Mouse (Mus musculus) gastrocnemius, postnatal 14 days (tissue): ENCODE measurements at regions not wholly inside any gene's neighbourhood (a gene's known extent, or its start where the extent isn't known, plus 50 kb on each side); places are given as distances from the start of the nearest gene placed in this dataset.
A peak's percentile ranks its signal among the peaks of the same experiment; 100 is the strongest.
"Not testable (repeated sequence)": the region's sequence is repeated elsewhere in the genome, so short reads cannot be mapped to it uniquely, and the experiment has no call there.

Experiments used
- DNase-seq: peaks from one replicate; pipeline ENCODE4 v3.0.0; 2021; ENCODE audit warnings: mixed read lengths
- intact Hi-C: fragments of 180-260 bp; cut with DNase I; formaldehyde crosslinking; loops from one replicate; pipeline ENCODE4 v1.15.1; 2025; ENCODE audit warnings: low total_unique reads

DNA sequence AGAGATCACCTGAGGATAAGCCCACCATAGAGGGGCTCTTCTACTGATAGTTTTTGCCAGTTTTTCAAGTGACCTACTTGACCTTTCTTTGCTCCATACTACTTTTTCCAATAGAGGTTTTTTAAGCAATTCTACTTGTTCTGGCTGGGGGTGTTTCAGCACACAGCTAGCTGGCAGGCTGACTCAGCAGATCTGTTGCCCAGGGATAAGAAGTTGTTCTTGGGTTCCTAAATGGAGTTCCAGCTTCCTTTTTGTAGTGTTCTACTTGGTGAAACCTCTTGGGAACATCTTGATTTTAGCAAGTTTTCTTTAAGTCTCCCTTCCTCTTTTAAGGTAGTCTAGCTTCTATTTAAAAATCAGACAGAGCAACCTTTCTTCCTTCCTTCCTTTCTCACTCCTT is 61.0 kb downstream of the 4930474N05Rik start:
- no peak for DNase-seq
- intact Hi-C loops = no loop called here

DNA sequence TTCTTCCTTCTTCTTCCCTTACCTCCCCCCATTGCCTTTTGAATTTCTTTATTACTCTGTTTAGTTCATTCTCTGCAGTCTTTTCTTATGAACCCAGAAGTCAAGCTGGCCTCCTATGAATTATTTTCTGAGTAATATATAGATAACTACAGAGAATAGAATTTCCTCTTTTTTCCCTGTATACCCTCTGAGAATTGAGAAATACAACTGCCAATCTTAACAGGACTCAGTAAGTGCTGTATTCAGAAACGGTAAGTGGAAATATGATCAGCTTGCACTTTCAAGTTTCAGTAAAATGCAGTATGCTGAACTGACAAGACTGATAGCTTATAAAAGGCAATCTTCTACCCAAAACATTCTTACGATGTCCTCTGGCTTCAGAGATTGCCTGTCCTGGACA is 61.5 kb downstream of the 4930474N05Rik start:
- intact Hi-C loops = no loop called here

DNA sequence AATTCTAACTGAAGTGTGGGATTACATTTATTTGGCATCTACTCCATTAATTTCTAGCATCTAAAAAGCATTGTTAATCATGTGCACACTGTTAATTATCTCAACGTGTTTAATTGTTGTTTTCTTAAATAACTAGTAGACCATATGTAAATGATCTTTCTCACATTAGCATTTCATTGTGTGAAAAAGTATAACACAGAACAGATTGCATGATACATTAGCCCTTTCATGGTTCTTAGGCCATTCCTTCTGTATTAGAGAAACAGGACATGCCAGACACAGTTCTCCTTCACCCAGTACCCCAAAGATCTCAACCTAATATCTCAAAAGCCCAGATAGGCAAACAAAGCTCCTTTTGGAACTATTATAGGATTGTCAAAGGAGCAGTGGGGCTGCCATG is 89.0 kb downstream of the 4930474N05Rik start:
- no peak for DNase-seq
- intact Hi-C loops = loop anchor here (2.0 kb wide), 1 partner anchor 65 kb away; no protein-coding TSS in a partner anchor

More for the DNA sequence above, 61.5 kb downstream of the 4930474N05Rik start:
- DNase-seq = no peak

DNA sequence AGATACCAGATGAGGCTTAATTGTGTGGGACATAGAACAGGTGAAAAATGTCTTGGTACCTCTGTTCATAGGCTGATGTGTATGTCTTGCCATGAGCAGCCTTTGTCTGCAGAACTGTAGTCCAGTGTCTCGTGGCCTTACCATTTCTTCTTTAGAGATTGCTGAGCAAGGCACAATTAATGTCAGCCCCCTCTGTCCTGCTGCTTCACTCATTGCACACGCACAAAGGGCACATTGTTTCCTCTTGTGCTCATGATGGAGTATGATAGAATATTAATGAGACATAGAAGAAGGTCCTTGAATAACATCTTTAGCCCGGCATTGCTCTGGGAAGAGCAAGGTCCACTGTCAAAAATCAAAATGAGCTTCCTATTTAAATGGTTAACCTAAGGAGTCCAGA is 101.8 kb downstream of the 4930474N05Rik start:
- DNase-seq = no peak
- intact Hi-C loops = no loop called here

DNA sequence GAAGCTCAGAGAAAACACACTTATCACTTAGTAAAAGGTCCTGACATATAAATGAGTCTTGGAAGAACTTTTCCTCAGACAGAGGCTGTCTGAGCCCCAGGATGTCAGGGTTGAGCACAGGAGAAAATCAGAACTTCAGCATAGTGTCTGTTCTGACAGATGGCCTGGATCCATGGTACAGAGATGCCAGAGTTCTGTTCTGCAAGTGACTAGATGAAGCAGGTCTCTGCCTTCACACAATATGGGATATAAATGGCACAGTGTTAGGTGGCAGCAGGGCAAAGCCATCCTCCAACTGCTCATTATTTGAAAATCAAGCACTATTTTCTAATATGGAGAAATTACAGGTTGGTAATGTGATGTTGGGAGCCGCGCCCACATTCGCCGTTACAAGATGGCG is 103.7 kb downstream of the 4930474N05Rik start:
- no peak for DNase-seq
- intact Hi-C loops = no loop called here

DNA sequence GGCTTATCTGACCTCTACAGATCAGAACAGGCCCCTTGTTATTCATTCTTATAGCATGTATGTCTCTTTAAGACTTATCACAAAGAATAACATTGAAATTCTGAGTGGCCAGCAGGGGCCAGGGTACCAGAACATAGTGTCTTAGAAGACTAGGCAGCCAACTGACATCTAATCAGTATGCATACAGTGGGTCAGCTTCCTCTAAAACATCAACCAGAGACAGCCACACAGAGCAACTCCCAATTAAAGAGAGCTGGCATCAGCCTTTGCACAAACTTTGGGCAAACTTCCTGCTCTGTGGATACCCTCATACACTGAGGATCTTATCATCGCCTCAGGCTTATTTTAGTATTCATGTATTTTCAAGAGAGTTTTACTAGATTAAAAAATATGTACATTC is 109.1 kb downstream of the 4930474N05Rik start:
- intact Hi-C loops = no loop called here
- DNase-seq = no peak

DNA sequence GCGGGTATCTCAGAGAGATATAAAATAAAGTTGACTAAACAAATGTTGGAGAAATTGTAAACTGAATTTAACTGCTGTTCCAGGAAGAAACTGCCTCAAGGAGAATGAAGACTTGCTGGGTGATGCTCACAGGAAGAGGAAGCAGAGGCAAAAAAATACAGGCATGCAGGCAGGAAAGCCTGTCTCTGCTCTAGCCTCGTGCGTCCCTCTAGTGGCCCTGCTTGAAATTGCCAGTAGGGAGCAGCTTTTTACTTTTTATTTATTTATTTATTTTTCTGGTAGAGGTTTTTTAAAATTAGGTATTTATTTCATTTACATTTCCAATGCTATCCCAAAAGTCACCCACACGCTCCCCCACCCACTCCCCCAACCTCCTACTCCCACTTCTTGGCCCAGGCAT is 118.1 kb downstream of the 4930474N05Rik start:
- intact Hi-C loops = no loop called here
- DNase-seq = peak; percentile 19

DNA sequence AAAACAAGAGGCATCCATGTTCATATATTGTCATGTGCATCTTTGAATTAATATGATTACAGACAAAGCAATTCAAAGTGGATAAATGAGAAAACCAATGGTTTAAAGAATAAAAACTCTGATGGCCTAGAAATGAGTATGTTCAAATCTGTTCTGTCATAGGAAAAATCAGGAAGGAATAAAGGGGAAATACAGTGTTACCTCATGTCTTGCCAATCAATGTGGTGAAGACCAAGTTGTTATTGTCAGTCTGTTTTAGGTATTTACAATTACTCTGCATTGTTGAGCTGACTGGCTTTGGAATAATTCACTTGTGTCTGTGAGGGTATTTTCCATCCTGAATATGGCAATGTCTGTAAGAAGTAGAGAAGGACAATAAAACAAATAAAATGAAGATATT is 151.1 kb downstream of the 4930474N05Rik start:
- no peak for DNase-seq
- intact Hi-C loops = no loop called here

DNA sequence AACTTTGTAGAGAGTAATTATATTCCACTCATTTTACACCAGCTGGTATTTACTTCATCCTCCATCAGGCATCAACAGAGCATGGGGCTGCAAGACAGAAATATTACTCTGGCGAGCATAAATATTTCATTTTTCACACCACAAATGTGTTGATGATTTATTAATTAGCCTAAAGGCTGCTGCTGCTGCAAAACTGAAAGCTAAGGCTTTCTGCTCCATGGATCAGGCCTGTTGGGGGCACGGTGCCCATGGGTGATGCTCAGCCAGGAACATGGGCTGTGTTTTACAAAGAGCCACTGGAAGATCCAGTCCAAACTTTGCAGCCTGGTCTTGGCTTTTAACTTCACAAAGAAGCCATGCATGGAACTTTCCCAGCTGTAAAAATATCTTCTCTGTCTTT is 167.4 kb downstream of the 4930474N05Rik start:
- intact Hi-C loops = no loop called here
- DNase-seq = no peak

DNA sequence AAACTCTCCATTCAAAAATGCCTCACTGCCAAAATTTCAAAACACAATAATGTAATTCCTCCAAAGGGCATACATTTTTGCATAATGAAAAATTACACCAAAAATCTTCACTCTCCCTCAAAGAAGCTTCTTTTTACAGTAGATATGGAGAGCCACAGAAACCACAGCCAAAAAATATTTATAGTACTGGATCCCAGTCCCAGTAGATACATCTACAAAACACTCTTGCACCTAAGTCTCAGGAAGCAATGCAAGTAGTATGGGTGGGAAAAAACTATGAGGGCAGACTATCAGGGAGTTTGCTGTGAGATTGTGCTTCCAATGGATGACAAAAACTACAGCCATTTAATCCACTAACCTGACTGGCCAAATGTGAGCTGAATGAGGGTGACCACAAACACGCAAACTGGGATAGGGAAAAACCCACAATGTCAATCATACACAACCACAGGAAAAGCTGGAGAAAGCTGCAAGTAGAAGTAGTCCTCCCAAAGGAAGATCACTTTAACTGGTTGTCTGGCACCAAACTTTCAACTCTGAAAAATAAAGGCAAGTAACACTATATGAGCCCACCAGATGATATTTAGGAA is 189.2 kb downstream of the 4930474N05Rik start:
- no peak for DNase-seq
- intact Hi-C loops = no loop called here

DNA sequence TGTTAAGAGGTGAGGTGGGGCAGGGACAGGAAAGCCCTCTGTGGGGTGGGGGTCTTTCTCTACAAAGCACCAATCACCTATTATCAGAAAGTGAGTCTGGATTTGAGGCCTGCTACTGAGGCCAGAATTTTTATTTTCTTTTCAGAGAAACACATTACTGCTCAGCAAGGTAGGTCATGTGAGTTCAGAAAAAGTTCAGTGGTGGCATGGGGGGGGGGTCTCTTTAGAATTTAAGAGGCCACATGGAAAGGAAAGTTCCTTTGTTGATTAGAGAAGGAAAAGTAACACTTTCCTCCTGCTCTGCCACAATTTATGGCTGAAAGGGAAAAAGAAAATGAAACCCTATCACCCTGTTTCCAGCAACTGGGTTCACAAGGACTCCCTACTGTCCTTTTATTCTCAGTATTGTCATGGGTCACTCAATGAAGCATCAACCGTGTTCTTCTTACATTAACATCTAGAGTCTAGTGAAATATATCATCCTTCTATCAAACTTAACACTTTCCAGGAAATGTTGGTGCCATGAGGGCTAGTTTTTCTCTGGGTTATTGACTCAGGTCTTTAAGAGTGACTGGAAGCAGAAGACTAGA is 194.1 kb downstream of the 4930474N05Rik start:
- DNase-seq = no peak
- intact Hi-C loops = no loop called here

DNA sequence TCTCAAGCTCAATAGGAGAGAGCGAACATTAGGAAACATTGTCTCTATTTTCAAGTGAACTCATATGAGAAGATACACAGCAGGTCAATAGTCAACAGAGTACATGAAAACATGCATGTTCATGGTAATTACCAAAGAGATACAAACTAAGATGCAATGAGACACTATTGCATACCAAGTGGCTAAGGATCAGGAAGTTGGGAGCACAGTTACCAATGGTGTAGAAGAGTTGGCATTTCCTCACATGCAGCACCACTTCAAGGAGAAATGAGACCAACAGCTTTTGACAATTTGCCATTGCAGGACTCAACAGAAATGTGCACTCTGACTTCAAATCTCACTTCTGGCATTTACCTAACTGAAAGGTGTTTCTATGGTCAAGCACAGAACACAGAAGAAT is 215.6 kb downstream of the 4930474N05Rik start:
- intact Hi-C loops = no loop called here
- DNase-seq = no peak

DNA sequence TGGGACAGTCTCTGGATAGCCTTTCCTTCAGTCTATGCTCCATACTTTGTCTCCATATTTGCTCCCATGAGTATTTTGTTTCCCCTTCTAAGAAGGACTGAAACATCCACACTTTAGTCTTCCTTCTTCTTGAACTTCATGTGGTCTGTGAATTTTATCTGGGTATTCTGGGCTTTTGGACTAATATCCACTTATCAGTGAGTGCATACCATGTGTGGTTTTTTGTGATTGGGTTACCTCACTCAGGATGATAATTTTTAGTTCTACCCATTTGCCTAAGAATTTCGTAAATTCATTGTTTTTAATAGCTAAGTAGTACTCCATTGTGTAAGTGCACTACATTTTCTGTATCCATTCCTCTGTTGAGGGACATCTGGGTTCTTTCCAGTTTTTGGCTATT is 220.0 kb downstream of the 4930474N05Rik start:
- intact Hi-C loops, DNase-seq: not testable (repeated sequence)

DNA sequence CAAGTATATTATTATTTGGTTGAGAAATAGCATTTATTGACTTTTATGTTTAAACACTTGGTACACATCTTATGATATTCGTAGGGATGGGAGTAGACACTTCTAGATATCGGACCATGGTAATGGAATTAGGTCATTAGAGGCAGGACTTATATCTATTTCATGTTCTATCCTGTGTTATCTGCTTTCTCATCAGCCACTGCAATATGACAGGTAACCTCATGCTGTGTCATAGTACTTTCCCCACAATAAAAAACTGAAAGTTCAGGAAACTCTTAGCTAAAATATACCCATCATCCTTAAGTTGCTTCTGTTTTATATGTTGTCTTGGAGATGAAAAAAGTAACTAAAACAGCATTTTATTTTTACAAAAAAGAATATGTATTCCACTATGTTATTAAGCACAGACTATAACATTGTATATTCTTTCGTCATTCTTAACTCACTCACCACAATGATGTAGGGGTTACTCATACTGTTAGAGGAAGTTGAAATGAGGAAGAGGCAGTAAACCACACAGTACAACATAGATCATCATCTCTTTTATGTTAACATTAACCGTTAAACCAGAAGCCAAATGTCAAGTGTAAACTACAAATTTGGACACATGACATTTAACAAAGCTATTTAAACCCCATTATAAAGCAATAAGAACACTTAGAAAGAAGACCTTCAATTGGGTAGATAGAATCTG is 221.8 kb downstream of the 4930474N05Rik start:
- DNase-seq = no peak
- intact Hi-C loops = no loop called here

DNA sequence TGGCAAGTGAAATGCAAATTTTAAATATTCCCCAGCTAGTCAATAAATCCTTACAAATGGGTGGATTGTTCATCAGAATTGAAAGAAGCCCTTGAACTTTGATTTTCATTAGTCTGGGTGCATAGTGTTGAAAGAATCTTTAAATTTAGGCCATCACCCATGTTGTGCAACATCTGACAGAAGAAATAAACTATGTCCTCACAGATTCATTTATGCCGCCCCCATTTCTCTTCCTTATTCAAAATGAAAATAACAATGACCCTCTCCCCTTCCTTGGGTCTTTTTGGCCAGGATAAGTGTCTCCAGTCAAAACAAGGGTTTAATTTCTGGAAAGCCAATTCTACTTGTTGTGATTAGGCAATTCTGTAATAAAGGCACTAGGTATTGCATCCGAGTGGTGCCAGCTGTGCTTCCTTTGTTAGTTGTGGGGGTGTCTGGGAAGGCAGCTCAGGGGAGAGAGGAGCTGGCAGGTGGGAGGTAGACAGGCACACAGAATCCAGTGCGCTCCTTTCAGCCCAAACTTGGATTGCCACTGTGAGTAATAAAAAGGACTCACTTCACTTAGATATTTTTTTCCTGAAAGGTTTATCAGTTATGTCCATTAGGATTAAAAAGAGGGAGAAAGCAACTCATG is 233.7 kb downstream of the 4930474N05Rik start:
- no peak for DNase-seq
- intact Hi-C loops = no loop called here

DNA sequence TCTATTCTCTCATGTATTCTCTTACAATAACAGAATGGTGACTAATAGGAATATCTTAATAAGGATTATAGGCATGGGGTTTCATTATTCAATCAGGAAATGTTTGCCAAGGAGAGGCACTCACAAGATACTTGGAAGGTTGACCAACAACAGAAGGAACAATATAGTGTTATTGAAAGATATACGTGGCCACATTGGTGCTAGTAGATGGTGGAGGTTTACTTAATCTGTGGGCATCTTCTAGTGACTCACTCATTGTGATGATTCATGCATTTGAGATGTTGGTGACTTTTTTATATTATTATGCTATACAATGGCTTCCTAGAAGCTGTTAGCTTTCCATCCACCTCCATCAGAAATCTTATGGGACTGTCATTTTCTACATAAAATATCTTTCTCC is 246.1 kb downstream of the 4930474N05Rik start:
- intact Hi-C loops = no loop called here
- no peak for DNase-seq
